Mouse (Mus musculus) cortical plate, adult 2 months (tissue): ENCODE results near the gene Cspg4. TPM values are rescaled to one million over a fixed set of nuclear protein-coding genes. Genes with fewer than 3 reads are reported as not detected.

Source experiments
- H3K27ac ChIP-seq: fragments of 200-500 bp; 2 replicates; pipeline ENCODE4 v1.5.1; 2012; ENCODE audit warnings: low read length, control low read depth, inconsistent platforms; ENCODE audit not compliant: insufficient read depth
- H3K4me1 ChIP-seq: fragments of 200-500 bp; 2 replicates; pipeline ENCODE4 v1.6.1; 2011; ENCODE audit warnings: low read length; ENCODE audit not compliant: control insufficient read depth, insufficient read depth
- H3K4me3 ChIP-seq: fragments of 200-500 bp; 2 replicates; pipeline ENCODE4 v1.5.1; 2011; ENCODE audit warnings: mild to moderate bottlenecking, low read length, control low read depth; ENCODE audit not compliant: insufficient read depth
- CTCF ChIP-seq: fragments of 200-500 bp; IDR thresholded peaks from 2 replicates; pipeline ENCODE4 v1.5.1; 2011; ENCODE audit warnings: mild to moderate bottlenecking, control low read depth, low read length; ENCODE audit not compliant: insufficient read depth; ENCODE audit errors: extremely low read depth
- POLR2A ChIP-seq: fragments of 200-500 bp; IDR thresholded peaks from 2 replicates; pipeline ENCODE4 v1.6.1; 2011; ENCODE audit warnings: mild to moderate bottlenecking, low read length, control low read depth; ENCODE audit not compliant: insufficient read depth; ENCODE audit errors: extremely low read depth
- polyA plus RNA-seq: library from polyadenylated mRNA; depleted of rRNA; stranded (reverse); fragments of >200 nt; gene quantifications from 2 replicates; pipeline ENCODE4 v1.2.3, GENCODE M21; 2012

The Cspg4 gene
- polyA plus RNA-seq, 1 experiment, result 12.5 TPM

DNA sequence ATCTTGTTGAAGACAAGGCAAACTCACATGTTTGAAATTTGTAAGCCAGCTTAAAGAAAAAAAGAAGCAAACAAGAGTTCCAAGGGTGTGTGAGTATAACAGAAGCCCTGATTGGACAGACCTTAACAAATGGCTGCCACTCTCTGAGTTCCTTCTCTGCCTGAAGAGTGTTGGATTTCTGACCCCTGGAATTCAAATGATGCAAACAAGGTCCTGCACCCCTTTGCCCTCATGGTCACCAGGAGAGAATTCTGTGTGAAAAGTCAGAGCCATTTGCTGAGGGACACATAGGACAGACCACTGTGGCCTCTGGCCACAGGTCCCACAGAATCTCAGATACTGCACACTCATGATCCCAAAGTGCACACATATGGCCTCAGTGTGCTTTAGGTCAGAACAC is 23.0 kb upstream of the Cspg4 start:
- H3K27ac ChIP-seq, result no peak overlapping the region
- no peak overlapping the region for H3K4me3 ChIP-seq
- TF ChIP-seq POLR2A, result no peak
- TF ChIP-seq CTCF, result no peak
- H3K4me1 ChIP-seq, result peaks cover 2% of the 10 kb centered on the region; the same call in 1 of the 2 replicates

- peaks cover 2% of the 10 kb centered on the region; the same call in 1 of the 2 replicates for H3K4me1 ChIP-seq
- no peak overlapping the region for H3K27ac ChIP-seq
- TF ChIP-seq POLR2A (no peak), CTCF (no peak)
- no peak overlapping the region for H3K4me3 ChIP-seq
These were observed 22.5 kb upstream of the Cspg4 start for GRCm38 (mm10) chr9:56842303-56842719.

- no peak overlapping the region for H3K4me3 ChIP-seq
- H3K27ac ChIP-seq, result no peak overlapping the region
- TF ChIP-seq CTCF (peak; percentile 88), POLR2A (no peak)
- H3K4me1 ChIP-seq, result peaks cover 2% of the 10 kb centered on the region; the same call in 1 of the 2 replicates
These were observed 21.1 kb upstream of the Cspg4 start for GRCm38 (mm10) chr9:56843679-56844188.

- TF ChIP-seq CTCF (no peak), POLR2A (no peak)
- Histone ChIP-seq H3K4me3 (no peak overlapping the region), H3K27ac (no peak overlapping the region), H3K4me1 (peaks cover 2% of the 10 kb centered on the region; the same call in 1 of the 2 replicates)
These were observed 20.2 kb upstream of the Cspg4 start for GRCm38 (mm10) chr9:56844644-56845043.

DNA sequence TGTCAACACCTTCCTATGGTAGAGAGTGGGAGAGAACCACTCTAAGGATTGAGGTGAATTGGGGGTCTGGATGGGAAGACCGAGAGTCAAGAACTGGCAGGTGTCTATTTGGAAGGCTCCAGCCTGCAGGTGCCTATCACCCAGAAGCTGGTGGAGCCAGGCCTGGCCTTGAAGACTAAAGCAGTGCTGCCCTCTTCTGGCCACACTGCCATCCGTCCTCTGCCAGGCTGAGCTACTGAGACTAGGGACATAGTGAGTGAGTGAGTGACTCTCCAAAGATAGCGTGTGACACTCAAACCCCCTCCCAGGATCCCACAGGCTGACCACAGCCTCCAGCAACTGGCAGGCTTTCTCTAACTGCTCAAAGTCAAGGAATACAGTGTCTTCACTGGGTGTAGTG is 17.3 kb upstream of the Cspg4 start:
- TF ChIP-seq POLR2A, result no peak
- peak; percentile 90 for TF ChIP-seq CTCF
- peaks cover 2% of the 10 kb centered on the region; the same call in 1 of the 2 replicates for H3K4me1 ChIP-seq
- H3K27ac ChIP-seq, result no peak overlapping the region
- H3K4me3 ChIP-seq, result no peak overlapping the region

- Histone ChIP-seq H3K27ac (no peak overlapping the region), H3K4me3 (no peak overlapping the region), H3K4me1 (no peaks in the 10 kb centered on the region)
- TF ChIP-seq POLR2A (no peak), CTCF (no peak)
These were observed 14.5 kb upstream of the Cspg4 start for GRCm38 (mm10) chr9:56850128-56850904.

DNA sequence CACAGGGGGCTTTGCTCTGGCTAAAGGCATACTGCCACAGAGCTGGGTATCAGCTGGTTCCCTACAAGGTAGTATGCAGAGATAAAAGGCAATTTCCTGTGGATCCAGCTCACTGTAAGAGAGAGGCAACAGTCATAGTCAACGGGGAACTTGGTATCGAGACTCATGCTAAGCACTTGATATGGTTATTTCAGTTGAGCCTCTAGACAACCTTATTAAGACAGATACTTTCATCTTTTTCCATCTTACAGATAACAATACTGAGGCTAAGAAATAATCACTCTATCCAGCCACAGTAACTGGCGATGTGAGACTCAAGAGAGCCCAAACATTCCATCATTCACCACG is 14.0 kb upstream of the Cspg4 start:
- Histone ChIP-seq H3K4me1 (no peaks in the 10 kb centered on the region), H3K4me3 (no peak overlapping the region), H3K27ac (no peak overlapping the region)
- TF ChIP-seq CTCF, result no peak
- no peak for TF ChIP-seq POLR2A

DNA sequence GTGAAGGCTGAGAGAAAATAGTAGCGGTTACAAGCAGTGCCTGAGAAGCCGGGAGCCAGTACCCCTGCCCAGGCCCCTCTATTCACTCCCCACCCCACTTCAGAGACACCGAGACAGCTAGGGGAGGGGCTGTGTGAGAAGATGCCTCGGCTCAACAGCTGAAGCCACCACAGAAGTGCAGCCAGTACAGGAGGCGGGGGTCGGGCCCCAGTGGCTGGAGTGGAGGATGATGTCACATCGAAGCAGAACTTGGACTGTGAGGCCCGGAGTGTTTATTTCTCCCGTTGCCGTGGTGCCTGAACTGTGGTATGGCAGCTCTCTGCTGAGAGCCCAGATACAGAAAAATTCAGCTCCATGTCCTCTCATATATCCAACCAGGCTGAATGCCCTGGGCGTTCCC is 13.1 kb upstream of the Cspg4 start:
- Histone ChIP-seq H3K4me1 (no peaks in the 10 kb centered on the region), H3K4me3 (no peak overlapping the region), H3K27ac (no peak overlapping the region)
- TF ChIP-seq POLR2A (no peak), CTCF (no peak)

- no peaks in the 10 kb centered on the region for H3K4me1 ChIP-seq
- H3K4me3 ChIP-seq, result no peak overlapping the region
- no peak for TF ChIP-seq CTCF
- no peak for TF ChIP-seq POLR2A
- H3K27ac ChIP-seq, result no peak overlapping the region
These were observed 7.4 kb upstream of the Cspg4 start for GRCm38 (mm10) chr9:56857463-56857862.

GRCm38 (mm10) chr9:56860035-56860434 is 4.8 kb upstream of the Cspg4 start:
- no peaks in the 10 kb centered on the region for H3K4me1 ChIP-seq
- H3K4me3 ChIP-seq, result no peak overlapping the region
- no peak overlapping the region for H3K27ac ChIP-seq
- no peak for TF ChIP-seq POLR2A
- no peak for TF ChIP-seq CTCF

- TF ChIP-seq POLR2A (no peak), CTCF (no peak)
These were observed 4.2 kb upstream of the Cspg4 start for GRCm38 (mm10) chr9:56860486-56861269.

More at GRCm38 (mm10) chr9:56860486-56861269, 4.2 kb upstream of the Cspg4 start:
- H3K4me1 ChIP-seq, result no peaks in the 10 kb centered on the region
- H3K27ac ChIP-seq, result no peak overlapping the region
- H3K4me3 ChIP-seq, result no peak overlapping the region
